Mouse (Mus musculus): Measurements from ENCODE around the gene Inf2.

DNA sequence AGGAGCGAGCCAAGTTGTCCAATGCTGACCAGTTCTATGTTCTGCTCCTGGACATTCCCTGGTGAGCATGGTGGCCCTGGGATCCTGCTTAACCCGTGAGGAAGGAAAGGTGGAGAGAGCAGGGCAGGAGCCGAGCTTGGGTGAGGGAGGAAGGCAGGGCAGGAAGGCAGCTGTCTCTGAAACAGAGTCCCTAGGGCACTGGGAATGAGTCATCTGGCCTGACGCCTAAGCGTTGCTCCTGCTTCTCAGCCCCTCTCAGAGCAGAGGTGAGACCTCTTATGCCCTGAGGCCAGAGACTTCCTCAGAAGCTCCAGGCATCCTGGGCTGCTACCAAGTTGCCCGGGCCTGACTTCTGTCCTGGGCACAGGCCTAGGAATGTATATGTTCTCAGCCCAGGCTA, 18.4 kb downstream of the Inf2 start:
- TF ChIP-seq POLR2A (IDR thresholded peaks at IDR 0.05; ENCODE audit: borderline replicate concordance, low read depth, low read length), result no peak
- TF ChIP-seq CTCF (IDR thresholded peaks at IDR 0.05; ENCODE audit: low read depth, low read length), result no peak
